Comparison of ENCODE assay signal across 8 mouse cellular contexts in genomic region chr13:63562141-63562971, GRCm38 (mm10). TPM values are rescaled to one million over a fixed set of nuclear protein-coding genes. Genes with fewer than 3 reads are reported as not detected.
DNase-seq lines count a peak whose midpoint lies in the region; ATAC-seq lines count a peak whose summit lies in the region.

No protein-coding gene starts in this region.

- peak overlapping the region; percentile 99 for H3K27ac ChIP-seq in heart, embryonic 13.5 days (replicated peaks)
- H3K27ac ChIP-seq in limb, embryonic 11.5 days (replicated peaks; ENCODE audit: low read depth, low read length) = peak overlapping the region; percentile 43; the same call in 1 of the 2 replicates
- peak overlapping the region; percentile 94 for H3K27ac ChIP-seq in neural tube, embryonic 15.5 days (replicated peaks)

- peaks cover 13% of the 10 kb centered on the region for H3K36me3 ChIP-seq in heart, embryonic 13.5 days
- no peaks in the 10 kb centered on the region; the same call in none of the 2 replicates for H3K36me3 ChIP-seq in limb, embryonic 11.5 days (ENCODE audit: control insufficient read depth, insufficient read depth, low read length)
- H3K36me3 ChIP-seq in neural tube, embryonic 15.5 days = no peaks in the 10 kb centered on the region

- peak; percentile 5 to 20 for DNase-seq in cerebellum, adult 18-20 months
- no peak for DNase-seq in cerebellum, postnatal 4 days (ENCODE audit: low spot score in 2 of 2)
- DNase-seq in ES-CJ7 (ENCODE audit: low read depth, low spot score) = peak; percentile 49
- DNase-seq in limb, embryonic 11.5 days (ENCODE audit: low spot score) = peak; percentile 33
- no peak for DNase-seq in layer of hippocampus, adult 9-10 months (ENCODE audit: low spot score)
- DNase-seq in left cerebral cortex, adult 11 months (ENCODE audit: low spot score) = no peak

- H3K4me3 ChIP-seq in heart, embryonic 13.5 days = peak overlapping the region; percentile 75
- H3K4me3 ChIP-seq in limb, embryonic 11.5 days (ENCODE audit: low read depth, low read length) = peak overlapping the region; percentile 80
- peak overlapping the region; percentile 76 for H3K4me3 ChIP-seq in neural tube, embryonic 15.5 days (replicated peaks)

- H3K9me3 ChIP-seq in heart, embryonic 13.5 days = no peaks in the 10 kb centered on the region
- no peaks in the 10 kb centered on the region for H3K9me3 ChIP-seq in limb, embryonic 11.5 days (ENCODE audit: control insufficient read depth, low read length)
- no peaks in the 10 kb centered on the region for H3K9me3 ChIP-seq in neural tube, embryonic 15.5 days (replicated peaks)

- H3K9ac ChIP-seq in heart, embryonic 13.5 days = peak overlapping the region; percentile 99
- peak overlapping the region; percentile 99 for H3K9ac ChIP-seq in limb, embryonic 11.5 days (ENCODE audit: low read length)
- H3K9ac ChIP-seq in neural tube, embryonic 15.5 days (replicated peaks) = peak overlapping the region; percentile 83

- no peaks in the 10 kb centered on the region for H3K27me3 ChIP-seq in heart, embryonic 13.5 days (replicated peaks)
- no peaks in the 10 kb centered on the region for H3K27me3 ChIP-seq in limb, embryonic 11.5 days (ENCODE audit: control insufficient read depth, insufficient read depth, low read length)
- H3K27me3 ChIP-seq in neural tube, embryonic 15.5 days (replicated peaks) = no peaks in the 10 kb centered on the region

- H3K4me2 ChIP-seq in heart, embryonic 13.5 days = peak overlapping the region; percentile 94
- H3K4me2 ChIP-seq in limb, embryonic 11.5 days (ENCODE audit: low read depth, severe bottlenecking) = peak overlapping the region; percentile 93
- peak overlapping the region; percentile 97 for H3K4me2 ChIP-seq in neural tube, embryonic 15.5 days

- ATAC-seq in heart, embryonic 13.5 days (ENCODE audit: extremely low read depth, insufficient number of reproducible peaks, low FRiP score, low TSS enrichment) = no peak
- ATAC-seq in limb, embryonic 11.5 days (ENCODE audit: insufficient number of reproducible peaks, low FRiP score, low TSS enrichment, low read depth) = no peak
- ATAC-seq in neural tube, embryonic 15.5 days (ENCODE audit: low FRiP score) = no peak

- H3K4me1 ChIP-seq in heart, embryonic 13.5 days = peaks cover 61% of the 10 kb centered on the region
- peaks cover 19% of the 10 kb centered on the region for H3K4me1 ChIP-seq in limb, embryonic 11.5 days (ENCODE audit: control insufficient read depth, insufficient read depth, low read length)
- peaks cover 56% of the 10 kb centered on the region for H3K4me1 ChIP-seq in neural tube, embryonic 15.5 days

- 1% methylated on average over 7 of the region's 7 CpGs for WGBS in heart, embryonic 13.5 days
- WGBS in limb, embryonic 11.5 days = 9% methylated on average over 7 of the region's 7 CpGs
- WGBS in neural tube, embryonic 15.5 days = 2% methylated on average over 7 of the region's 7 CpGs

RNA-seq across cellular contexts. Expression of gene Ptch1, which starts 11.0 kb away (rescaled TPM):
- polyA plus RNA-seq in heart, embryonic 13.5 days (2015; fragmentation: Nextera tagmentation; extraction: Ambion mirVana) = 6.4 and 6.8 TPM in 2 replicates
- 25.6 and 27.4 TPM in 2 replicates for polyA plus RNA-seq in limb, embryonic 11.5 days (2014; fragmentation: Nextera tagmentation; extraction: Ambion mirVana)
- 16.9 and 17.5 TPM in 2 replicates for polyA plus RNA-seq in neural tube, embryonic 15.5 days (2015; fragmentation: Nextera tagmentation; extraction: Ambion mirVana)

Comparison
In these comparisons a context has a peak if more than half of its experiments do, and no peak if none do; other contexts are left out.
1. DNase-seq: peak in cerebellum, adult 18-20 months (2 of 2), ES-CJ7 (single experiment) and limb, embryonic 11.5 days (single experiment); none in cerebellum, postnatal 4 days (0 of 2), layer of hippocampus, adult 9-10 months (single experiment) and left cerebral cortex, adult 11 months (single experiment).
2. H3K27ac ChIP-seq: peak in every context shown above with its lines; median percentile 99 in heart, embryonic 13.5 days; 94 in neural tube, embryonic 15.5 days; 43 in limb, embryonic 11.5 days.
3. Peak in every context shown above with its lines, with median percentiles within 50 percentile points of each other: H3K4me2 ChIP-seq, H3K4me3 ChIP-seq and H3K9ac ChIP-seq.